In the genomic region with DNA sequence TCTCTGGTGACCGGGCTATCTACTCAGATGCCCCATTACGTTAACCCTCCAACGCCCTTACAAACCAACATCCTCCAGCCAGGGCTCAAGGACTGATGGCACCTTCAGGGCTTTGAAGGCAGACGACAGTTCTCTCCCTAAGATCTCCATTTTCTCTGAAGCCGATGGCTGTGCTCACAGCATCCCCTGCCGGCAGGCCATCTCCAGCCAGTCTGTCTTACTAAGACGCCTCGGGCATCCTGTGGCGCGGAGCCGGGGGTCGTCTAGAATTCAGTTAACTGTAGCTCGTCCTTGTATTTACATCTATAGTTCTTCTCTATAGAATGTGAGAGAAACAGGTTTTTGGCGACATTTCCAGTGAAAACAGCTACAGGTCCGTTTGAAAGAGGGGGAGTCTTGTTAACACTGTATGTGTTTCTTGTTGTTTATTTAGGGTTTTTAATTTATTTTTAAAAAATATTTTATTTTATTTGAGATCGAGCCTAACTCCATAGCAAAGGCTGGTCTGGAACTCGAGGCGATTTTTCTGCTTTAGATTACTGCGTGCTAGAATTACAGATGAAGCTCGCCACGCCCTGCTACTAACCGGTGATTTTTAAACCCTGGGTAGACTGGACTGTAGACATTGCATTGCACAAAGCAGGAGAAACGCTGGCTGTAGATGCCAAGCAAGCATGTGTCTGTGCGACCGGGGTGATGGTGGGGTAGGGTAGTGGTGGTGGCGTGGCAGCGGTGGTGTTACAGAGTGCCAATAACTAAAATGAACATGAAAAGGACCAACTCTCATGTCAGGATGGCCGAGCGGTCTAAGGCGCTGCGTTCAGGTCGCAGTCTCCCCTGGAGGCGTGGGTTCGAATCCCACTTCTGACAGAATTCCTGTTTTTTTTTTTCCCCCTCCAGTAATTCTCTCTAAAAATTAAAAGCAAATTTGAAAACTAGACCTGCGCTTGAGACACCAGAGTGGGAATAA, we compare ENCODE assay signal across 8 mouse cellular contexts. TPM values are rescaled to one million over a fixed set of nuclear protein-coding genes. Genes with fewer than 3 reads are reported as not detected.
DNase-seq lines count a peak whose midpoint lies in the region; ATAC-seq and TF ChIP-seq lines count a peak whose summit lies in the region.

No protein-coding gene starts in this region.

- intact Hi-C loops in left cerebral cortex, adult 2 months (cut with DNase I): loop anchor here (1.0 to 10.0 kb wide), 6 partner anchors 37 to 316 kb away; partner anchors contain the start of genes Arl2bp, Cpne2 and Herpud1

- peak overlapping the region; percentile 80 for H3K27ac ChIP-seq in hindbrain, postnatal 0 days
- H3K27ac ChIP-seq in left cerebral cortex, adult 2 months: peak overlapping the region; percentile 83

- DNase-seq in ZHBTc4 (ENCODE audit: low read depth, low spot score): peak; percentile 93
- peak; percentile 51 to 76 for DNase-seq in cerebellum, postnatal 4 days (ENCODE audit: low spot score in 2 of 2)
- peak; percentile 77 for DNase-seq in gastrocnemius, adult 18-20 months (ENCODE audit: low spot score)
- peak; percentile 90 for DNase-seq in hindbrain, postnatal 0 days (ENCODE audit: low spot score)
- peak; percentile 79 to 80 for DNase-seq in left cerebral cortex, adult 2 months (ENCODE audit: extremely low spot score in 1 of 2, low spot score in 2 of 2)
- peak; percentile 84 for DNase-seq in right cerebral cortex, postnatal 14 days
- DNase-seq in urinary bladder, postnatal 25 days (ENCODE audit: low spot score): peak; percentile 70

- TF ChIP-seq CTCF in hindbrain, postnatal 0 days (IDR thresholded peaks at IDR 0.05; ENCODE audit: low read depth): peak; percentile 90
- peak; percentile 97 for TF ChIP-seq CTCF in left cerebral cortex, adult 2 months (IDR thresholded peaks at IDR 0.05)

- H3K9ac ChIP-seq in hindbrain, postnatal 0 days (replicated peaks; ENCODE audit: low read length): peak overlapping the region; percentile 45

- no peaks in the 10 kb centered on the region; the same call in 1 of the 2 replicates for H3K4me1 ChIP-seq in hindbrain, postnatal 0 days (ENCODE audit: insufficient read depth, low read length)

- H3K9me3 ChIP-seq in hindbrain, postnatal 0 days (ENCODE audit: low read length): no peaks in the 10 kb centered on the region

- under 1% methylated on average over 35 of the region's 35 CpGs for WGBS in hindbrain, postnatal 0 days

- H3K36me3 ChIP-seq in hindbrain, postnatal 0 days (ENCODE audit: insufficient read depth, low read length): no peaks in the 10 kb centered on the region

- peak overlapping the region; percentile 45 for H3K4me3 ChIP-seq in hindbrain, postnatal 0 days (ENCODE audit: low read length)
- peak overlapping the region; percentile 66 for H3K4me3 ChIP-seq in left cerebral cortex, adult 2 months

- ATAC-seq in hindbrain, postnatal 0 days: peak; percentile 73
- peak; percentile 68 for ATAC-seq in megakaryocyte, adult 5-6 weeks (ENCODE audit: poor library complexity, severe bottlenecking)

- H3K27me3 ChIP-seq in hindbrain, postnatal 0 days (ENCODE audit: insufficient read depth, low read length): no peaks in the 10 kb centered on the region

- H3K4me2 ChIP-seq in hindbrain, postnatal 0 days (ENCODE audit: low read depth, low read length): peak overlapping the region; percentile 58

RNA-seq across cellular contexts. Expression of gene Pllp, which starts 7.1 kb away (rescaled TPM):
- 1 to 10 TPM; 1.3 to 2.0 TPM for total RNA-seq in gastrocnemius, adult 18-20 months (2021)
- total RNA-seq in hindbrain, postnatal 0 days (2014; rRNA removed): 19.0 and 20.3 TPM in 2 replicates
- 18.6 and 20.6 TPM in 2 replicates for polyA plus RNA-seq in hindbrain, postnatal 0 days (2015; fragmentation: Nextera tagmentation; extraction: Ambion mirVana)
- total RNA-seq in left cerebral cortex, adult 2 months (2021): 10 to 100 TPM; 27.3 to 30.0 TPM
- total RNA-seq in megakaryocyte, adult 5-6 weeks (2015): not detected in 2 replicates
- not detected in 2 replicates for total RNA-seq in megakaryocyte, adult 5-6 weeks (2017)

RNA-seq across cellular contexts. Expression of gene Arl2bp, which starts 36.7 kb away (rescaled TPM):
- total RNA-seq in gastrocnemius, adult 18-20 months (2021): 10 to 100 TPM; 50.4 to 54.9 TPM
- 134 and 234 TPM in 2 replicates for total RNA-seq in hindbrain, postnatal 0 days (2014; rRNA removed)
- polyA plus RNA-seq in hindbrain, postnatal 0 days (2015; fragmentation: Nextera tagmentation; extraction: Ambion mirVana): 199 and 208 TPM in 2 replicates
- 100 to 1,000 TPM; 147 TPM for total RNA-seq in left cerebral cortex, adult 2 months (2021)
- 33.7 and 43.6 TPM in 2 replicates for total RNA-seq in megakaryocyte, adult 5-6 weeks (2015)
- total RNA-seq in megakaryocyte, adult 5-6 weeks (2017): 79.9 and 111 TPM in 2 replicates

RNA-seq across cellular contexts. Expression of gene Ccl22, which starts 42.3 kb away (rescaled TPM):
- total RNA-seq in gastrocnemius, adult 18-20 months (2021): not detected
- total RNA-seq in hindbrain, postnatal 0 days (2014; rRNA removed): 0.05 TPM in 1 of 2 replicates, not detected in the other
- 0.10 and 0.13 TPM in 2 replicates for polyA plus RNA-seq in hindbrain, postnatal 0 days (2015; fragmentation: Nextera tagmentation; extraction: Ambion mirVana)
- under 1 TPM in 1 of 2 experiments, not detected in 1; 0.14 TPM for total RNA-seq in left cerebral cortex, adult 2 months (2021)
- total RNA-seq in megakaryocyte, adult 5-6 weeks (2015): not detected in 2 replicates
- not detected in 2 replicates for total RNA-seq in megakaryocyte, adult 5-6 weeks (2017)

Comparison
In these comparisons a context has a peak if more than half of its experiments do, and no peak if none do; other contexts are left out.
1. Peak in every context shown above with its lines: DNase-seq, ATAC-seq, H3K4me3 ChIP-seq and H3K27ac ChIP-seq.